Mouse (Mus musculus): ENCODE measurements around the gene Capn5. TPM values are rescaled to one million over a fixed set of nuclear protein-coding genes. Genes with fewer than 3 reads are reported as not detected.

Gene Capn5
- polyA plus RNA-seq, 1 experiment from 2014 or later: 14.9 TPM

DNA sequence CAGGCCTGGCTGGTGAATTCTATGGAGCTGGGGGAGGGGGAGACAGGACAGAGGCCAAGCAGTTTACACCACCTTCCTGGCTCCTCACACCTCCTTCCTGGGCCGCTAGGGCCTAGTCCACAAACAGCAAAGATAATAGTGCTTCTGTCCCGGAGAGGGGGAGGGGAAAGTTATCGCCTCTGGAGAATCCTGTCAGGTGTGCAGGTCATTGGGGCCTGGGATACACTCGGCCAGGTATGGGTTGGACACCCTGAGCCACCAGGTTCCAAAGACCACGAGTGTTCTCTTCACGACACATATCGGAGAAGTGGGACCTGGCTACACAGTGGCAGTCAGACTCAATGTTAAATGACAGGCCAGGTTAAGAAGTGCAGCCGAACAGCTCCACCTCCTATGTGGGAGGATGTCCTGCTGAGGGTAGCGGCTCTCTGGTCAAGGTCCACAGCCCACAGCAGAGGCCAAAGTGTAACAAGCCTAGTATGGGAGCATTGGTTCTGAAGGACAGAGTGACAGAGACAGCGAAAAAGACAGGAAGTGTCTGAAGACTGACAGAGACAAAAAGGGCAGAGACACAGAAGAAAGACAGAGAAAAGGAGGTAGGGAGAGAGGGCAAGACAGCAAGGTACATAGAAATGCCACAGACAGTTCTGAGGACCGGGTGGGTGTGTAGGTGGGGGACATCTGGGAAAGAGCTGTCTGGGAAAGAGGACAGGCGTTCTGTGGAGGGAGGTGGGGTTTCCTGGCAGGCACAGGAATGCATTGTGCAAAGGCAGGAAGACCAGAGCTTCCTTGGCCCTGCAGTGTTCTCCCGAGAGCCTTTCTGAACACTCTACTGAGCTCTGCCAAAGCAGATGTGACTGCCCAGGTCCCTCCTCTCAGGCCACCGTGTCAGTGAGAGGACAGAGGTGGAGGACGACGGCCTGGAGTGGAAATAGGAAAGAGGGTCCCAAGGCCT lies 73.3 kb downstream of the Capn5 start:
- Histone ChIP-seq H3K9ac (no peak overlapping the region), H3K4me2 (no peak overlapping the region), H3K4me3 (replicated peaks) (no peak overlapping the region), H3K9me3 (no peaks in the 10 kb centered on the region), H3K4me1 (no peaks in the 10 kb centered on the region; the same call in 1 of the 2 replicates), H3K36me3 (no peaks in the 10 kb centered on the region), H3K27ac (peak overlapping the region; percentile 24; the same call in 1 of the 2 replicates), H3K27me3 (replicated peaks) (no peaks in the 10 kb centered on the region)
- WGBS: 55% methylated on average over 16 of the region's 16 CpGs
- no peak; the same call in 1 of the 2 replicates for ATAC-seq (ENCODE audit: insufficient read depth, low FRiP score, low read depth)

DNA sequence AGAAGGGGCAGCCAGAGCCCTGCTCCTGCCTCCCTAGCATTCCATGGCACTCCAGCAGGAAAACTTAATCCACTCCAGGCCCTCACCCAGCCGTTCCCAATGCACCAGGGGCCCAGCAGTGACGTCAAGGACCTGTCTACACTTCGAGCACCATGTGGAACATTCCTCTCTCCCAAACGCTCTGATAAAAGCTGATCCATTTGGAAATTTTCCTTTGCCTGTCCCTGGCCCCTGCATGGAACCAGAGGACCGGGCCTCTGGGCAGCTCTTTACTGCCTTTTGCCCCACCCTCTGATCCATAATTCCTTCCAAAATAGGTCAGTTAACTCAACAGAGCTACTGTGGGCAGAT lies 74.2 kb downstream of the Capn5 start:
- Histone ChIP-seq H3K4me2 (no peak overlapping the region), H3K27ac (0 out of 2 replicates have a peak overlapping the region, but pooled peaks have one; percentile 24), H3K4me1 (no peaks in the 10 kb centered on the region; the same call in 1 of the 2 replicates), H3K9ac (no peak overlapping the region), H3K9me3 (no peaks in the 10 kb centered on the region), H3K27me3 (replicated peaks) (no peaks in the 10 kb centered on the region), H3K36me3 (no peaks in the 10 kb centered on the region), H3K4me3 (replicated peaks) (no peak overlapping the region)
- 76% methylated on average over 5 of the region's 5 CpGs for WGBS
- no peak for ATAC-seq (ENCODE audit: insufficient read depth, low FRiP score, low read depth)

DNA sequence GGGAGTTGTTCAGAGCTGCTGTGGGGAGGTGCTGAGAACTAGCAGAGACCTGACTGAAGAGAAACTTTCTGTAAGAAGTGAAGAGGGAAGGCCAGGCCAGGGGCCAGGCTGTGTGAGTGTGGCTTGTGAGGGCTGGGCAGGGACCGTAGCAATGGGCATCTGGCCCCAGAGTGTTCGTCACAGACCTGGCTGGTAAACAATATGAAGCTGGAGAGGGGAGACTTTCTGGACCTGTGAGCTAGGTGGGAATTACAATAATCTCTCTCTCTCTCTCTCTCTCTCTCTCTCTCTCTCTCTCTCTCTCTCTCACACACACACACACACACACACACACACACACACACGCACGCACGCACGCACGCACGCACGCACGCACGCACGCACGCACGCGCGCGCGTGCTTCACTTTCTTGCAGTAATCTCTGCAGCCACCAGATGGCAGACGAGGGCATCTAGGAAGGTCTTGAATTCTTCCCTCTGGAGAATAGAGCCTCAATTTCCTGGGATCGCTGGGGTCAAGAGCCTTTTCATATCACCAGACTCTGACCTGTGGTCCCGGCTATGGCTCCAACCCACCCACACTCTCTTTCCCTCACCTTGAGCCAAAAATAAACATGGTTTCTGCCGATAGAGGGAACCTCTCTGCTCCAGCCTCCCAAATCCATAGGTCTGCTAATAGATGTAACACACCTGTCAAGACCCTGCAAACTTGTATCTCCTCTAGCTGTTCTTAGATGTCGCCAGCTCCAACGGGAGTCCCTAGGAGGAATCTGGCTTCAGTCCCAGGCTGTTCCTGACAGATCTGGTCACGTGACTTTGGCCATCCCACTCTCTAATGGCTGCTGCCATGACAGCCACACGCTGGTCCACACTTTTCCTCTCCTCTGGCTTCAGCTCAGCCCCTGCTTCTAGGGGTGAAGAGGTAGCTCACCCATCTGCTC lies 74.8 kb downstream of the Capn5 start:
- no peaks in the 10 kb centered on the region; the same call in 1 of the 2 replicates for H3K4me1 ChIP-seq
- peak overlapping the region; percentile 29 for H3K4me3 ChIP-seq (replicated peaks)
- H3K4me2 ChIP-seq: peak overlapping the region; percentile 52
- no peak overlapping the region for H3K9ac ChIP-seq
- 12% methylated on average over 24 of the region's 26 CpGs for WGBS
- H3K27ac ChIP-seq: peak overlapping the region; percentile 32; the same call in 1 of the 2 replicates
- ATAC-seq (ENCODE audit: insufficient read depth, low FRiP score, low read depth): peak; percentile 30; the same call in 1 of the 2 replicates
- no peaks in the 10 kb centered on the region for H3K27me3 ChIP-seq (replicated peaks)
- H3K9me3 ChIP-seq: no peaks in the 10 kb centered on the region
- no peaks in the 10 kb centered on the region for H3K36me3 ChIP-seq

DNA sequence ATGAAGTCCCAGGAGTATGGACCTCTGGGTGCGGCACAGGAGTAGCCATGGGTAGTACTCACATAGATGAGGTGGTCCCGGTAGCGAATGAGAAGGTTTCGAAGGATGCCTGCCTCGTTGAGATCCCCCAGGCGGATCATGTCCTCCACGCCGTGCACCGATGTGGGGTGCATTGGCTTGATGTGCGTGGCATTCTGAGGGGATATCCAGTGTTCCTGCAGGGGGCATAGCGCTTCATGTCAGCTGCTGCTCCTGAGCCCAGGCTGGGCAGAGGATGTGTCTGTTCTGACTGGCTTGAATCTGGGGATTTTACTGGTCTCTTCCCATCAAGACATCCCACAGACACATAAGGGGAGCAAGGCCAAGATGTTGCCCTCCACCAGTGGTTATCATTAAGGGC lies 75.6 kb downstream of the Capn5 start:
- no peak for ATAC-seq (ENCODE audit: insufficient read depth, low FRiP score, low read depth)
- Histone ChIP-seq H3K4me3 (replicated peaks) (no peak overlapping the region), H3K9me3 (no peaks in the 10 kb centered on the region), H3K4me2 (peak overlapping the region; percentile 52; the same call in 1 of the 2 replicates), H3K4me1 (no peaks in the 10 kb centered on the region; the same call in 1 of the 2 replicates), H3K36me3 (0 out of 2 replicates have a peak, but pooled peaks cover 2% of the 10 kb centered on the region), H3K27ac (no peak overlapping the region), H3K9ac (no peak overlapping the region), H3K27me3 (replicated peaks) (no peaks in the 10 kb centered on the region)
- WGBS: 95% methylated on average over 11 of the region's 11 CpGs

DNA sequence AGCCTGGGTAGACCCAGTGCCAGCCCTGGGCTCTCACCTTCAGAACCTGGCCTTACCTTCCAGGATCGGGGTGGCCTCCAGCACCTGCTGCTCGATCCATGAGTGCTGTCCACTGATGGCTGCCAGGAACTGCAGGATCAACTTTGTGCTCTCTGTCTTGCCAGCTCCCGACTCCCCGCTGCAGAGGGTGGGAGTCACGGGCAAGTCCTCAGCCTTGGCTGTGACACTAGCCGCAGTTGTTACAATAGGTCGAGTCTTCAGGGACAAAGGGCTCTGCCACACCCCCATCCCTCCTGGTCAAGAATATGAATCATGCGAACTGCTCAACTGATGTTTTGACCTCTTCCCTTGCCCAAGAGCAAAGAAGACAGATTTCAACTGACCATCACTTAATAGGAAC lies 80.5 kb downstream of the Capn5 start:
- Histone ChIP-seq H3K36me3 (peaks cover 12% of the 10 kb centered on the region; the same call in 1 of the 2 replicates), H3K27ac (no peak overlapping the region)
- ATAC-seq (ENCODE audit: insufficient read depth, low FRiP score, low read depth): no peak

DNA sequence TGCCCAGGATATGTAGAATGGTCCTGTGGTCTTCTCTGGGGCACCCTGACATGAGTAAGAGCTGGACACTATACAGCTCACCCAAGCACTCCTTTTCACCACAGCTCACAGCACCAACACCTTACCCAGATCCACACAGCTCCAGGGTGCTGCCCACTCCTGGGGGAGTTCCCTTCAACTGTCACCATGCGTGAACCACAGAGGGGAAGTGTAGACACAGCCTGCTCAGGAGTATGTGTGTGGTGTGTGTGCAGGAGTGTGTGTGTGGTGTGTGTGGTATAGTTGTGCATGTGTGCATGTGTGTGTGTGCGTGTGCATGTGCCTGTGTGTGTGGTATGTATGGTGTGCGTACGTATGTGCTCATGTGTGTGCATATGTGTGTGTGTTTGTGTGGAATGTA lies 82.2 kb downstream of the Capn5 start:
- Histone ChIP-seq H3K9me3 (no peaks in the 10 kb centered on the region), H3K27me3 (replicated peaks) (no peaks in the 10 kb centered on the region), H3K4me3 (replicated peaks) (no peak overlapping the region), H3K27ac (no peak overlapping the region), H3K4me1 (no peaks in the 10 kb centered on the region), H3K4me2 (no peak overlapping the region), H3K9ac (no peak overlapping the region), H3K36me3 (peaks cover 12% of the 10 kb centered on the region; the same call in 1 of the 2 replicates)
- 95% methylated on average over 4 of the region's 4 CpGs for WGBS
- ATAC-seq (ENCODE audit: insufficient read depth, low FRiP score, low read depth): no peak

More for the DNA sequence above, 80.5 kb downstream of the Capn5 start:
- WGBS: 95% methylated on average over 8 of the region's 8 CpGs
- H3K4me2 ChIP-seq: no peak overlapping the region
- H3K4me3 ChIP-seq (replicated peaks): no peak overlapping the region
- no peaks in the 10 kb centered on the region for H3K27me3 ChIP-seq (replicated peaks)
- no peak overlapping the region for H3K9ac ChIP-seq
- no peaks in the 10 kb centered on the region for H3K4me1 ChIP-seq
- H3K9me3 ChIP-seq: no peaks in the 10 kb centered on the region

DNA sequence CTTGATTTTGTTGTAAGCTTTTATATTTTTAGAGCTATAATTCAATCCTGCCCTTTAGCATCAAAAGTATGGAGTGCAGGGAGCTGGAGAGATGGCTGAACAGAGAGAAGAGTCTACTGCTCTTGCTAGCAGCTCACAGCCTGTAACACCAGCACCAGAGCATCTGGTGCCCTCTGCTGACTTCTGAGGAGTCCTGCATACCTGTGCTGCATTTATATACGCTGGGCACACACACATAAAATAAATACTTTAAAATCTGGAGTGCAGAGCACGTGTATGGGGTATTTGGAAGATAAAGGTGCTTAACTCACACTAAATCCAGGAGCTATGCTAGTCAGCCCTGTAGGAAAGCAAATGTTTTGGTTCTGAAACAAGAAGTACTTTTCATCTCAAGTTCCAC lies 91.7 kb downstream of the Capn5 start:
- H3K4me1 ChIP-seq: peaks cover 10% of the 10 kb centered on the region; the same call in 1 of the 2 replicates
- no peaks in the 10 kb centered on the region for H3K36me3 ChIP-seq
- H3K4me2 ChIP-seq: no peak overlapping the region
- no peak overlapping the region for H3K4me3 ChIP-seq (replicated peaks)
- H3K9me3 ChIP-seq: no peaks in the 10 kb centered on the region
- H3K27me3 ChIP-seq (replicated peaks): no peaks in the 10 kb centered on the region
- no peak overlapping the region for H3K27ac ChIP-seq
- WGBS: 40% methylated on average over 2 of the region's 2 CpGs
- H3K9ac ChIP-seq: no peak overlapping the region
- ATAC-seq (ENCODE audit: insufficient read depth, low FRiP score, low read depth): no peak

DNA sequence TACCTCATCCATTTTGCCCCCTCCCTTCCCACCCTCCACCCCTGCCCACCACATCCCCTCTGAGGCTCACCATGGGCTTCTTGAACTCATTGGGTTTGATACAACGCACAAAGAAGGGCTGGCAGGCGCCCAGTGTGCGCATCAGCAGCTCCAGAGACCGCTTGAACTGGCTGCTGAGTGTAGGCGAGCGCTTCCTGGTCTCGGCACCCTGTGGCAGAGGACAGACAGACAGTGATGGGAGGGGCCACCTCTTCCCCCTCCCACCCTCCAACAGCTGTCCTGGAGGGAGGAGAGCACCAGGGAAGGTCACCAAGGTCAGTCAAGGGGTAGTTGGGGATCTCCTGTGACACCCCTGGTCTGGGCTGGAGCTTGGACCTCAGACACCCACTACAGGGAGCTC lies 92.8 kb downstream of the Capn5 start:
- 75% methylated on average over 7 of the region's 7 CpGs for WGBS
- Histone ChIP-seq H3K4me1 (peaks cover 10% of the 10 kb centered on the region; the same call in 1 of the 2 replicates), H3K9me3 (no peaks in the 10 kb centered on the region), H3K9ac (no peak overlapping the region), H3K4me3 (replicated peaks) (no peak overlapping the region), H3K27ac (no peak overlapping the region), H3K4me2 (no peak overlapping the region), H3K27me3 (replicated peaks) (no peaks in the 10 kb centered on the region), H3K36me3 (no peaks in the 10 kb centered on the region)
- no peak for ATAC-seq (ENCODE audit: insufficient read depth, low FRiP score, low read depth)

DNA sequence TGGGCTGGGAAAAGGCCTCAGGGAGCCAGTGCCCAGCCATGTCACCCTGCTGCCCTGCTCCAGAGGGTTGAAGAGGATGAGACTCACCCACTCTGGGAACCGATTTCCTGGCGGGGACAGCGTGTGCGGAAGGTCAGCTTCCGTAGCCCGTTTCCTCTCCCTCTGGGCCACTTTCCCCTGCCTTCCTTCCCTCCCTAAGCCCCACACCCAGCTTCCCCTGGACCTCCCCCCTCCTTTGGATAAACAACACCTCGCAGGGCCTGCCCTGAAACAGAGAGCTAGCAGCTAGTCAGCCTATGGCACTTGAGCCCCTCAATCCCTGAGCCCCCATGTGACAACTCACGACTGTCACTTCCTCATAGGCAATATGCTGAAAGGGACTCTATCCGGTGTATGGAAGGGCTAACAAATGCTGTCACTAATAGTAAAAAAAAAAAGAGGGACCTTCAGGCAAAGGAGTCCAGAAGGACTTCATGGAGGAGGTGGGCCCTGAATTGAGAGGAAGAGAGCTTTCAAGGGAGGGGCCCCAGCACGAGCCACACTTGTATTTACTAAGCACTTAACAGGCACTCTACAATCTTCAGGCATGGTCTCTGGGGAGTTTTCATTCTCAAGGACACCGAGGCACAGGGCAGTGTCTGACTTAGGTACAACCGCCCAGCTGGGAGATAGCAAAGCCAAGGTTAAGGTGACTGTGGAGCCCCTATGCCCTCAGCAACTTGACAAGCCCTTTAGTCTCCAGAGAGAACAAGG lies 93.4 kb downstream of the Capn5 start:
- WGBS: 27% methylated on average over 12 of the region's 12 CpGs
- Histone ChIP-seq H3K36me3 (no peaks in the 10 kb centered on the region), H3K27me3 (replicated peaks) (no peaks in the 10 kb centered on the region), H3K9me3 (no peaks in the 10 kb centered on the region), H3K4me2 (no peak overlapping the region), H3K27ac (peak overlapping the region; percentile 11; the same call in 1 of the 2 replicates), H3K4me1 (peaks cover 10% of the 10 kb centered on the region; the same call in 1 of the 2 replicates), H3K4me3 (replicated peaks) (no peak overlapping the region), H3K9ac (no peak overlapping the region)
- ATAC-seq (ENCODE audit: insufficient read depth, low FRiP score, low read depth): no peak

DNA sequence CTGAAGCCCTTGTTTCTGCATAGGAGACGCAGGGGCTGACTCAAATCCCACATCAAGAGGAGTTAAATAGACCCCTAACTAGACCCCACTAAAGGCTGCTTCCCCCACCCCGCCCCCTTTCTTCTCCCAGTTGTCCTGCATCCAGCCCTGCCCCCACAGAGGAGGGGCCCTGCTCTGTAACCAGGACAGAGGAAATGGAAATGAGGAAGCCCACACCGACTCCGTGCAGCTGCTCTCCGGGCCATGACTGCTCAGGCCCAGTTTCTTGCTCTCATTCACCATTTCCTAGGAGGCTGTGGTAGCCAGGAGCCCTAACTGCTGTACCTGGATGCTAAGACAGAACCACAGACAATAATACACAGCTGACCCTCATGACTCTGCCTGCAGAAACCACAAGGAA lies 95.7 kb downstream of the Capn5 start:
- 29% methylated on average over 5 of the region's 5 CpGs for WGBS
- peaks cover 2% of the 10 kb centered on the region; the same call in 1 of the 2 replicates for H3K36me3 ChIP-seq
- no peak overlapping the region for H3K4me3 ChIP-seq (replicated peaks)
- no peak overlapping the region for H3K4me2 ChIP-seq
- H3K9ac ChIP-seq: no peak overlapping the region
- peaks cover 10% of the 10 kb centered on the region; the same call in 1 of the 2 replicates for H3K4me1 ChIP-seq
- H3K27ac ChIP-seq: no peak overlapping the region
- H3K9me3 ChIP-seq: no peaks in the 10 kb centered on the region
- ATAC-seq (ENCODE audit: insufficient read depth, low FRiP score, low read depth): no peak; the same call in 1 of the 2 replicates
- no peaks in the 10 kb centered on the region for H3K27me3 ChIP-seq (replicated peaks)

DNA sequence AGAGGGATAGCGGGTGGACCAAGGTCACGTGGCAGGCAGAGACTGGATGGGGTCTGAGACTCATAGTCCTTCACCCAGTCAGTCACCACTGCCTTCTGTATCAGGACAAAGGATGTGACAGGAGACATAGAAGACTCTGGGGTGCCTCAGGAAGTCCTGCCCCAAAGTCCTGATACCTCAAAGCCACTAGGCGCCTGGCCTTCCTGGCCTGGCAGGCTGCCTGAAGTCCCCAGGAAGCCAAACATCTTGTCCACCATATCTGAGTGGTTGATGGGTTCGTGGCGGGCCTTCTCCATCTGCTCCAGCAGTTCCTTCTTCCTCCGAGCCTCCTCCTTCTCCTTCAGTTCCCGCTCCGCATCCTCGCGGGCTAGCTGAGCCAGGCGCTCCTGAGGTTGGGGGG lies 100.6 kb downstream of the Capn5 start:
- peaks cover 2% of the 10 kb centered on the region; the same call in 1 of the 2 replicates for H3K36me3 ChIP-seq
- ATAC-seq (ENCODE audit: insufficient read depth, low FRiP score, low read depth): no peak
- WGBS: 88% methylated on average over 11 of the region's 11 CpGs
- H3K4me3 ChIP-seq (replicated peaks): no peak overlapping the region
- H3K4me2 ChIP-seq: no peak overlapping the region
- no peaks in the 10 kb centered on the region for H3K9me3 ChIP-seq
- no peaks in the 10 kb centered on the region for H3K4me1 ChIP-seq
- no peak overlapping the region for H3K27ac ChIP-seq
- H3K27me3 ChIP-seq (replicated peaks): no peaks in the 10 kb centered on the region
- no peak overlapping the region for H3K9ac ChIP-seq
